Mouse (Mus musculus) granulocyte monocyte progenitor cell, adult 5-6 weeks (primary cell): ENCODE results near the gene Disp1. TPM values are rescaled to one million over a fixed set of nuclear protein-coding genes. Genes with fewer than 3 reads are reported as not detected.
A peak's percentile ranks its signal among the peaks of the same experiment; 100 is the strongest.

Experiments used
- ATAC-seq: replicated peaks from 2 replicates; pipeline ENCODE4 v1.8.0; 2016; ENCODE audit warnings: mild to moderate bottlenecking, moderate TSS enrichment, inconsistent platforms; ENCODE audit not compliant: poor library complexity, severe bottlenecking
- total RNA-seq, 2 experiments: library from RNA; stranded (forward) in 1 of 2; stranded (reverse) in 1 of 2; fragments of 200-712, 200-1000 nt in 1 of 2; fragments of >200 nt in 1 of 2; fragmentation: Nextera tagmentation in 1 of 2; gene quantifications; 2 replicates each; pipeline ENCODE4 v1.2.3; 2014 to 2017

The Disp1 gene
- total RNA-seq (2014; fragmentation: Nextera tagmentation) (4.1 and 8.3 TPM in 2 replicates), total RNA-seq (2017) (6.7 and 9.9 TPM in 2 replicates)

GRCm38 (mm10) chr1:183220796-183221718 is at the start of gene Disp1:
Gene Disp1, minus strand, starts transcription at chr1:183221522.
- ATAC-seq = peak; percentile 95

GRCm38 (mm10) chr1:183267666-183268065 is 46.3 kb upstream of the Disp1 start:
- no peak for ATAC-seq

GRCm38 (mm10) chr1:183265921-183266467 is 44.7 kb upstream of the Disp1 start:
- peak; percentile 80 for ATAC-seq

GRCm38 (mm10) chr1:183264145-183265008 is 43.1 kb upstream of the Disp1 start:
- ATAC-seq = peak; percentile 93

GRCm38 (mm10) chr1:183252574-183252973 is 31.3 kb upstream of the Disp1 start:
- no peak for ATAC-seq

GRCm38 (mm10) chr1:183251818-183252217 is 30.5 kb upstream of the Disp1 start:
- ATAC-seq = no peak

- ATAC-seq = no peak
Measured at GRCm38 (mm10) chr1:183250612-183251011, 29.3 kb upstream of the Disp1 start.

GRCm38 (mm10) chr1:183248144-183248543 is 26.8 kb upstream of the Disp1 start:
- ATAC-seq = no peak

GRCm38 (mm10) chr1:183243293-183243692 is 22.0 kb upstream of the Disp1 start:
- no peak for ATAC-seq

- peak; percentile 52 for ATAC-seq
Measured at GRCm38 (mm10) chr1:183237901-183238300, 16.6 kb upstream of the Disp1 start.

GRCm38 (mm10) chr1:183236460-183236859 is 15.1 kb upstream of the Disp1 start:
- ATAC-seq = no peak

- no peak for ATAC-seq
Measured at GRCm38 (mm10) chr1:183233679-183234174, 12.4 kb upstream of the Disp1 start.

- no peak for ATAC-seq
Measured at GRCm38 (mm10) chr1:183232985-183233678, 11.8 kb upstream of the Disp1 start.

GRCm38 (mm10) chr1:183227469-183227868 is 6.1 kb upstream of the Disp1 start:
- ATAC-seq = no peak

- ATAC-seq = no peak
Measured at GRCm38 (mm10) chr1:183219021-183219420, 2.3 kb downstream of the Disp1 start.

- ATAC-seq = no peak
Measured at GRCm38 (mm10) chr1:183216691-183217090, 4.6 kb downstream of the Disp1 start.

GRCm38 (mm10) chr1:183215706-183216105 is 5.6 kb downstream of the Disp1 start:
- ATAC-seq = no peak

GRCm38 (mm10) chr1:183213850-183214249 is 7.5 kb downstream of the Disp1 start:
- no peak for ATAC-seq

GRCm38 (mm10) chr1:183212757-183213211 is 8.5 kb downstream of the Disp1 start:
- ATAC-seq = no peak

GRCm38 (mm10) chr1:183210115-183210514 is 11.2 kb downstream of the Disp1 start:
- no peak for ATAC-seq
